Mouse (Mus musculus) ES-E14 (cell line): ENCODE measurements around the gene Tpr.

Source experiments
- CHD2 ChIP-seq: IDR thresholded peaks from 2 replicates; pipeline ENCODE4 v1.6.1; 2014; ENCODE audit warnings: mild to moderate bottlenecking, low read depth, low read length, inconsistent platforms
- HCFC1 ChIP-seq: IDR thresholded peaks from 2 replicates; pipeline ENCODE4 v1.6.1; 2012; ENCODE audit warnings: low read length, inconsistent platforms, borderline replicate concordance; ENCODE audit not compliant: insufficient read depth
- MAFK ChIP-seq: IDR thresholded peaks from 2 replicates; pipeline ENCODE4 v1.6.1; 2014; ENCODE audit warnings: mild to moderate bottlenecking, low read depth, low read length, inconsistent platforms; ENCODE audit not compliant: insufficient read depth
- ZC3H11A ChIP-seq: IDR thresholded peaks from 2 replicates; pipeline ENCODE4 v1.6.1; 2012; ENCODE audit warnings: low read depth, mild to moderate bottlenecking, inconsistent platforms, low read length, borderline replicate concordance
- ZNF384 ChIP-seq: IDR thresholded peaks from 2 replicates; pipeline ENCODE4 v1.6.1; 2012; ENCODE audit warnings: low read depth, low read length, inconsistent platforms

- TF ChIP-seq ZNF384 (no peak), ZC3H11A (no peak), HCFC1 (no peak), MAFK (no peak), CHD2 (no peak)
Measured at GRCm38 (mm10) chr1:150496626-150497302, 104.1 kb downstream of the Tpr start.
